Mouse (Mus musculus) neural tube, embryonic 14.5 days (tissue): ENCODE measurements around the gene Mybpc2. TPM values are rescaled to one million over a fixed set of nuclear protein-coding genes. Genes with fewer than 3 reads are reported as not detected.

Experiments
- ATAC-seq: fragments of 200-750 bp; cut with Nextera tagmentation; 2 replicates; pipeline ENCODE4 v1.8.0; 2017; ENCODE audit warnings: low read depth, mild to moderate bottlenecking, moderate TSS enrichment, moderate library complexity
- H3K27ac ChIP-seq: fragments of 300-500 bp; sonication (generic); 2 replicates; pipeline ENCODE4 v1.5.1; 2014; ENCODE audit warnings: low read depth, mild to moderate bottlenecking, control low read depth, low read length, moderate library complexity, mixed read lengths
- H3K27me3 ChIP-seq: fragments of 300-500 bp; sonication (generic); 2 replicates; pipeline ENCODE4 v1.6.1; 2014; ENCODE audit warnings: low read length; ENCODE audit not compliant: control insufficient read depth, insufficient read depth
- H3K36me3 ChIP-seq: fragments of 300-500 bp; sonication (generic); 2 replicates; pipeline ENCODE4 v1.6.1; 2014; ENCODE audit warnings: low read length, mixed read lengths; ENCODE audit not compliant: control insufficient read depth, insufficient read depth
- H3K4me1 ChIP-seq: fragments of 300-500 bp; sonication (generic); 2 replicates; pipeline ENCODE4 v1.6.1; 2014; ENCODE audit warnings: low read length; ENCODE audit not compliant: control insufficient read depth, insufficient read depth
- H3K4me2 ChIP-seq: fragments of 300-500 bp; sonication (generic); 2 replicates; pipeline ENCODE4 v1.6.1; 2014; ENCODE audit warnings: mild to moderate bottlenecking, low read depth, low read length, control low read depth
- H3K4me3 ChIP-seq: fragments of 300-500 bp; sonication (generic); 2 replicates; pipeline ENCODE4 v1.5.1; 2014; ENCODE audit warnings: low read depth, low read length, control low read depth, mixed read lengths
- H3K9ac ChIP-seq: fragments of 300-500 bp; sonication (generic); replicated peaks from 2 replicates; pipeline ENCODE4 v1.6.1; 2014; ENCODE audit warnings: low read depth, mild to moderate bottlenecking, control low read depth, low read length, mixed read lengths
- H3K9me3 ChIP-seq: fragments of 300-500 bp; sonication (generic); 2 replicates; pipeline ENCODE4 v1.6.1; 2016; ENCODE audit warnings: low read length; ENCODE audit not compliant: control insufficient read depth
- WGBS: fragments of 180-500 bp; shearing (Covaris S2); extraction: QIAGEN DNeasy Blood & Tissue Kit; methylation state at CpG from one replicate; pipeline ENCODE4 v1.1.7; 2014; 5-methylcytosine and 5-hydroxymethylcytosine counted together
- polyA plus RNA-seq: library from polyadenylated mRNA; unstranded; fragments of >200 nt; fragmentation: Nextera tagmentation; extraction: Ambion mirVana; gene quantifications from 2 replicates; pipeline ENCODE4 v1.2.1, GENCODE M21; 2014

Gene Mybpc2
- polyA plus RNA-seq, 1 experiment from 2014 or later: 0.07 TPM

DNA sequence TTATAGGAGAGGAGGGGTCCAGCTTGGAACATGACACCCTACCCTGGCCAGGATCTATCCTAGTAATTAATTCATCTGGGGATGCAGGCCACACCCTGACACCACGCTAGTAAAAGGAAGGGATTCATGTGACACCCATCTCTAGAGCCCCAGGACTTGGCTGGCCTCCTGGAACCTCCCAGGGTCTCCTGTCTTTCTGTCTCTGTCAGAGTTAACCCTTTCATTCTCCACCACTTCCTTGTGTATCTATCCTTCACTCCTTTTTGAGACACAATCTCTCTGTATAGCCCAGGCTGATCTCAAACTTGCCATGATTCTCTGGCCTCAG is 51.9 kb downstream of the Mybpc2 start:
- Histone ChIP-seq H3K4me2 (no peak overlapping the region), H3K4me1 (peaks cover 19% of the 10 kb centered on the region), H3K36me3 (no peaks in the 10 kb centered on the region), H3K27ac (no peak overlapping the region), H3K27me3 (no peaks in the 10 kb centered on the region), H3K9me3 (no peaks in the 10 kb centered on the region), H3K9ac (no peak overlapping the region), H3K4me3 (no peak overlapping the region)
- 19% methylated on average over 1 of the region's 1 CpGs for WGBS
- ATAC-seq: no peak

DNA sequence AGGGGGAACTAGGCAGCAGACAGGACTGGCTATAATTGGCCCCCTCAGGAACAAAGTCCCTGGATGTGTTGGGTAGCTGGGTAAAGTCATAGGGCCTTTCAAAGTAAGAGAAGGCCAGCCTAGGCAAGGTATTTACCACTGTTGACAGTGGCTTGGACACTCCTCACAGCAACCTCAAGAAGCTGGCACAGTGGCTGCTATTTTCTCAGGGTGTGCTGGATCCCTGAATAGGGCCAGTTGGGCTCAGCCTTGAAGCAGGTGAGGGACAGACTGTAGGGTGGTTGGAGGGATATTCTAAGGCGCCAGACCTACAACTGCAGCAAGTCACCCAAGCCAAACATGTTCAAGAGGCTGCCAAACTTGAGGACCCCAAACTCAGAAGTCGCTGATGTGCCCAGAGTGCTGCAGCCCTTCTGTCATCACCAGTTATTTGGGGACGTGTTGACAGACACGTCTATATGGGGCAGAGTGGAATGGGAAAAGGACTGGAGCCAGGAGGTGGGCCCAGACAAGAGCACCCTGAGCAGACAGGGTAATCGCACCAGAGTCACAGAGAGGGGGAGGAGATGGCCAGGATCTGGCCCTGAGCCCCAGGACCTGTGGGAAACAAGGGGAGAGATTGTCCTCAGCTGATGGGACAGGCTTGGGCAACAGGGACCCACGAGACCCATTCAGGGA is 52.4 kb downstream of the Mybpc2 start:
- Histone ChIP-seq H3K4me2 (no peak overlapping the region), H3K9ac (no peak overlapping the region), H3K4me1 (peaks cover 19% of the 10 kb centered on the region), H3K27ac (no peak overlapping the region), H3K36me3 (no peaks in the 10 kb centered on the region), H3K4me3 (no peak overlapping the region), H3K9me3 (no peaks in the 10 kb centered on the region), H3K27me3 (no peaks in the 10 kb centered on the region)
- WGBS: 51% methylated on average over 6 of the region's 6 CpGs
- no peak for ATAC-seq

GRCm38 (mm10) chr7:44470696-44471612 is 53.5 kb downstream of the Mybpc2 start:
- H3K9ac ChIP-seq: no peak overlapping the region
- no peaks in the 10 kb centered on the region for H3K9me3 ChIP-seq
- no peak for ATAC-seq
- H3K27me3 ChIP-seq: no peaks in the 10 kb centered on the region
- H3K27ac ChIP-seq: no peak overlapping the region
- H3K4me2 ChIP-seq: no peak overlapping the region
- WGBS: 88% methylated on average over 16 of the region's 16 CpGs
- no peak overlapping the region for H3K4me3 ChIP-seq
- peaks cover 19% of the 10 kb centered on the region for H3K4me1 ChIP-seq
- no peaks in the 10 kb centered on the region for H3K36me3 ChIP-seq

DNA sequence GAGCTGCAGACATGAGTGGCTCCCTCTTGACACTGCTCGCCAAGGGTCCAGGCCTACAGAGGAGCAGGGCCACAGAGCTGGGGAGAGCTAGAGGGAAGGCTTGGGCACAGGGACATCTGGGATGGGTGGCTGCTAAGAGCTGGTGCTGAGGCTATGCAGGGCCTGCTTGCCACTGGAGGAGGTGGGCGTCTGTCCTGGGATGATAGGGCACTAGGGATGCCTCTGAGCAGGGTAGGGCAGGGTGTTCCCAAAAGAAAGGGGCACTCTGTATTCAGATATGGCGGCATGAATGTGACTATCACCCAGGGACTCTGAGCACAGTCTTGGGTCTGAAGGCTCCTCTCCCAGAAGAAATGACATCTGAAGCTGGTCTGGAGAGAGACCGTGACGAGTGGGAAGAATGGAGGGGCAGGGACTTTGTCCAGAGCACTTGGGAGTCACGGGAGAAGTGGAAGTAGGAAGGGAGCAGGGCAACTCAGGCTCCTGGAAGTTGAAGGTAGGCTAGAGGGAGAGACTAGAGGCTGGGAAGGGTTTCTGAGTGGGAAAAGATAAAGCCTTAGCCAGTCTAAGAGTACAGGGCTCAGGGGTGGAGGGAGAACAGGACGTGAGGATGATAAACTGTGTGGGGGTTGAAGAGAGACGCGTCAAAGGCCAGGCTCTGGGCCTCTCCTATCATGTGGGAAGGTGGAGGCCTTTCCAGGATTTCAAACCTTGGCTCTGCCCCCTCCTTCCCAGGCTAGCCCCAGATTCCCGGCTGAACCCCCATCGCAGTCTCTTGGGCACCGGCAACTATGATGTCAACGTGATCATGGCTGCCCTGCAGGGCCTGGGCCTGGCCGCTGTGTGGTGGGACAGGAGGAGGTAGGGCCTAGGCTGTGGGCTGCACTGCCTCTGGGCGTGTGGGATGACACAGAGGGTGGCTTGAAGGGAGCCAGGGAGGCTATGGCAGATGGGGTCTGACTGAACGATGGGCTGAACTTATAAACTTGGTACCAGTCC is 54.5 kb downstream of the Mybpc2 start:
- no peaks in the 10 kb centered on the region for H3K27me3 ChIP-seq
- no peak overlapping the region for H3K4me3 ChIP-seq
- no peak overlapping the region for H3K9ac ChIP-seq
- H3K27ac ChIP-seq: peak overlapping the region; percentile 89; the same call in 1 of the 2 replicates
- no peak overlapping the region; the same call in 1 of the 2 replicates for H3K4me2 ChIP-seq
- 87% methylated on average over 16 of the region's 16 CpGs for WGBS
- H3K9me3 ChIP-seq: no peaks in the 10 kb centered on the region
- H3K4me1 ChIP-seq: peaks cover 15% of the 10 kb centered on the region
- ATAC-seq: no peak
- H3K36me3 ChIP-seq: no peaks in the 10 kb centered on the region

DNA sequence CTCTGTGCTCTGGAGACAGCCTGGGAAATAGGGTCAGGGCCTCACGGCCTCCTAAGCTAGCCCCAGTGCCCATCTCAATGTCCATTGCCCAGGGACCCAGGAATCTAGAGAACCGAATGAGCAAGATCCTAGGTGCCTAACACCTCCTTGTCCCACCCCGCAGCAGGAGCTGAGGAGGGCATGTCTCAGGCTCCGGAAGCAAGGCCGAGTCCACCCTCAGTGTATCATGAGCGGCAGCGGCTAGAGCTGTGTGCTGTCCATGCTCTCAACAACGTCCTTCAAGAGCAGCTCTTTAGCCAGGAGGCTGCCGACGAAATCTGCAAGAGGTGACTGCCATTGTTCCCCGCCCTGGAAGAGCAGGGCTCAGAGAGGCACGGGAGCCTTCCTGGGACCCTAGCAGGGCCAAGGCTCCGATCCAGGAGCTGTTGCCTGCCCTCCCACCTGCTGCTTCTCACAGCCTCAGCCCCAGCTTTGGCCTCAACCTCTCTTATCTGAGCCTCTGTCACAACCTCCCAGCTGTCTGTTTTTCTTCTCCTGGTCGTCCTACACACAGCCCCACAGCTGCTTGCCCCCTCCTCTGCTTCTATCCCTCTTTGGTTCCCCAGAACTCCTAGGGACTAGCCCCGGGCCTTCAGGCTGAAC is 55.7 kb downstream of the Mybpc2 start:
- H3K4me2 ChIP-seq: peak overlapping the region; percentile 73
- 66% methylated on average over 15 of the region's 15 CpGs for WGBS
- H3K27ac ChIP-seq: peak overlapping the region; percentile 89
- H3K9me3 ChIP-seq: no peaks in the 10 kb centered on the region
- peaks cover 3% of the 10 kb centered on the region; the same call in 1 of the 2 replicates for H3K36me3 ChIP-seq
- H3K9ac ChIP-seq: peak overlapping the region; percentile 57
- H3K4me1 ChIP-seq: peaks cover 21% of the 10 kb centered on the region
- no peak for ATAC-seq
- H3K27me3 ChIP-seq: no peaks in the 10 kb centered on the region
- H3K4me3 ChIP-seq: peak overlapping the region; percentile 49

- peak; percentile 93 for ATAC-seq
- no peaks in the 10 kb centered on the region for H3K9me3 ChIP-seq
Observed at GRCm38 (mm10) chr7:44467811-44468411, 56.5 kb downstream of the Mybpc2 start, which contains the start of gene Josd2. Gene Josd2 (plus strand): TSS chr7:44467980.

DNA sequence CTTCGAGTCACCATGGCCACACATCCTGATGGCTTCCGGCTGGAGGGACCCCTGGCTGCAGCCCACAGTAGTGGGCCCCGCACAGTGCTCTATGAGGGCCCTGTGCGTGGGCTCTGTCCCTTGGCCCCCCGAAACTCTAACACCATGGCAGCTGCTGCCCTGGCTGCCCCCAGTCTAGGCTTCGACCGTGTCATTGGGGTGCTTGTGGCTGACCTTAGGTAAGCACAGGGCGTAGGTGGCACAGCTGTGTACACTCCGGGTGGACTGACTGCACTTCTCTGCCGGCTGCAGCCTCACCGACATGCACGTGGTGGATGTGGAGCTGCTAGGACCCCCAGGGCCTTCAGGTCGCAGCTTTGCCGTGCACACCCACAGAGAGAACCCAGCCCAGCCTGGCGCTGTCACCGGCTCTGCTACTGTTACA is 57.6 kb downstream of the Mybpc2 start:
- Histone ChIP-seq H3K4me2 (peak overlapping the region; percentile 12; the same call in 1 of the 2 replicates), H3K9ac (0 out of 2 replicates have a peak overlapping the region, but pooled peaks have one; percentile 11), H3K36me3 (peaks cover 22% of the 10 kb centered on the region), H3K27ac (peak overlapping the region; percentile 89), H3K4me3 (no peak overlapping the region), H3K9me3 (no peaks in the 10 kb centered on the region), H3K4me1 (peaks cover 28% of the 10 kb centered on the region), H3K27me3 (no peaks in the 10 kb centered on the region)
- 81% methylated on average over 16 of the region's 16 CpGs for whole genome bisulfite sequencing
- 0 out of 2 replicates have a peak, but pooled peaks have one; percentile 1 for ATAC-seq

More at GRCm38 (mm10) chr7:44467811-44468411, 56.5 kb downstream of the Mybpc2 start, which contains the start of gene Josd2:
- Histone ChIP-seq H3K9ac (peak within 1 kb of the TSS; percentile 57), H3K36me3 (peaks cover 12% of the 10 kb centered on the region), H3K4me1 (peaks cover 23% of the 10 kb centered on the region), H3K27ac (peak within 1 kb of the TSS; percentile 89), H3K27me3 (no peaks in the 10 kb centered on the region), H3K4me3 (peak within 1 kb of the TSS; percentile 49), H3K4me2 (peak within 1 kb of the TSS; percentile 73)
- WGBS: under 1% methylated on average over 42 of the region's 42 CpGs
